Mouse (Mus musculus) lung, postnatal 0 days (tissue): ENCODE data around the gene Cyp1b1. TPM values are rescaled to one million over a fixed set of nuclear protein-coding genes. Genes with fewer than 3 reads are reported as not detected.

ENCODE experiments used
- ATAC-seq: fragments of 200-750 bp; cut with Nextera tagmentation; 2 replicates; pipeline ENCODE4 v1.8.0; 2017; ENCODE audit warnings: moderate library complexity
- DNase-seq: peaks from one replicate; pipeline ENCODE4 v3.0.0-alpha.2; 2016; ENCODE audit warnings: low spot score
- H3K27ac ChIP-seq: fragments of 300-500 bp; sonication (generic); 2 replicates; pipeline ENCODE4 v1.5.1; 2014; ENCODE audit warnings: antibody characterized with exemption, mild to moderate bottlenecking, low read length, mixed read lengths
- H3K27me3 ChIP-seq: fragments of 300-500 bp; sonication (generic); replicated peaks from 2 replicates; pipeline ENCODE4 v1.6.1; 2014; ENCODE audit warnings: low read length, mixed read lengths; ENCODE audit not compliant: insufficient read depth
- H3K36me3 ChIP-seq: fragments of 300-500 bp; sonication (generic); 2 replicates; pipeline ENCODE4 v1.6.1; 2014; ENCODE audit warnings: low read length, mixed read lengths; ENCODE audit not compliant: insufficient read depth
- H3K4me1 ChIP-seq: fragments of 300-500 bp; sonication (generic); 2 replicates; pipeline ENCODE4 v1.6.1; 2014; ENCODE audit warnings: antibody characterized with exemption, low read depth, low read length, mixed read lengths; ENCODE audit not compliant: insufficient read depth
- H3K4me2 ChIP-seq: fragments of 300-500 bp; sonication (generic); replicated peaks from 2 replicates; pipeline ENCODE4 v1.6.1; 2014; ENCODE audit warnings: low read depth, mild to moderate bottlenecking, low read length, moderate library complexity, mixed read lengths
- H3K4me3 ChIP-seq: fragments of 300-500 bp; sonication (generic); 2 replicates; pipeline ENCODE4 v1.5.1; 2014; ENCODE audit warnings: low read depth, low read length
- H3K9ac ChIP-seq: fragments of 300-500 bp; sonication (generic); replicated peaks from 2 replicates; pipeline ENCODE4 v1.6.1; 2014; ENCODE audit warnings: low read depth, mild to moderate bottlenecking
- H3K9me3 ChIP-seq: fragments of 300-500 bp; sonication (generic); 2 replicates; pipeline ENCODE4 v1.6.1; 2016; ENCODE audit warnings: low read length, mixed read lengths
- CTCF ChIP-seq: IDR thresholded peaks from 2 replicates; pipeline ENCODE4 v1.5.1; 2016; ENCODE audit warnings: antibody characterized with exemption, mild to moderate bottlenecking
- EP300 ChIP-seq: IDR thresholded peaks from 2 replicates; pipeline ENCODE4 v1.6.1; 2016; ENCODE audit warnings: antibody characterized with exemption, mild to moderate bottlenecking, control low read depth
- WGBS: fragments of 180-500 bp; shearing (Covaris S2); extraction: QIAGEN DNeasy Blood & Tissue Kit; methylation state at CpG from one replicate; pipeline ENCODE4 v1.1.7; 2014; 5-methylcytosine and 5-hydroxymethylcytosine counted together
- polyA plus RNA-seq: library from polyadenylated mRNA; unstranded; fragments of >200 nt; fragmentation: Nextera tagmentation; extraction: Ambion mirVana; gene quantifications from 2 replicates; pipeline ENCODE4 v1.2.1, GENCODE M21; 2015

Gene Cyp1b1
- polyA plus RNA-seq, 1 experiment from 2014 or later = 1.7 TPM

GRCm38 (mm10) chr17:79711944-79712343 lies 2.9 kb downstream of the Cyp1b1 start:
- no peaks in the 10 kb centered on the region for H3K36me3 ChIP-seq
- H3K4me1 ChIP-seq = peaks cover 22% of the 10 kb centered on the region; the same call in 1 of the 2 replicates
- ATAC-seq = no peak
- TF ChIP-seq EP300 = no peak
- no peak for TF ChIP-seq CTCF
- DNase-seq = no peak
- H3K4me3 ChIP-seq = no peak overlapping the region
- WGBS = 44% methylated on average over 6 of the region's 6 CpGs
- peaks cover 29% of the 10 kb centered on the region for H3K27me3 ChIP-seq
- H3K27ac ChIP-seq = no peak overlapping the region
- H3K4me2 ChIP-seq = no peak overlapping the region
- H3K9ac ChIP-seq = no peak overlapping the region
- no peaks in the 10 kb centered on the region for H3K9me3 ChIP-seq

- peaks cover 19% of the 10 kb centered on the region; the same call in 1 of the 2 replicates for H3K4me1 ChIP-seq
- no peak overlapping the region for H3K27ac ChIP-seq
- no peak overlapping the region for H3K9ac ChIP-seq
- no peak overlapping the region for H3K4me3 ChIP-seq
- ATAC-seq = no peak
- TF ChIP-seq EP300 (no peak), CTCF (no peak)
- no peak for DNase-seq
- no peak overlapping the region for H3K4me2 ChIP-seq
- H3K9me3 ChIP-seq = no peaks in the 10 kb centered on the region
- H3K36me3 ChIP-seq = no peaks in the 10 kb centered on the region
- H3K27me3 ChIP-seq = peaks cover 29% of the 10 kb centered on the region
- WGBS = 39% methylated on average over 15 of the region's 15 CpGs
Observed at GRCm38 (mm10) chr17:79710246-79710842, 4.5 kb downstream of the Cyp1b1 start.

- Histone ChIP-seq H3K4me3 (no peak overlapping the region), H3K36me3 (no peaks in the 10 kb centered on the region), H3K27me3 (peaks cover 26% of the 10 kb centered on the region), H3K27ac (no peak overlapping the region), H3K4me2 (no peak overlapping the region), H3K4me1 (peaks cover 16% of the 10 kb centered on the region; the same call in 1 of the 2 replicates), H3K9me3 (no peaks in the 10 kb centered on the region), H3K9ac (no peak overlapping the region)
- ATAC-seq = no peak
- 74% methylated on average over 1 of the region's 1 CpGs for WGBS
- no peak for TF ChIP-seq CTCF
- TF ChIP-seq EP300 = no peak
- DNase-seq = no peak
Observed at GRCm38 (mm10) chr17:79709718-79710117, 5.1 kb downstream of the Cyp1b1 start.

GRCm38 (mm10) chr17:79708168-79708567 lies 6.7 kb downstream of the Cyp1b1 start:
- Histone ChIP-seq H3K27me3 (peaks cover 15% of the 10 kb centered on the region; the same call in 1 of the 2 replicates), H3K9me3 (no peaks in the 10 kb centered on the region), H3K4me1 (peaks cover 2% of the 10 kb centered on the region; the same call in 1 of the 2 replicates), H3K27ac (no peak overlapping the region), H3K9ac (no peak overlapping the region), H3K4me3 (no peak overlapping the region), H3K4me2 (no peak overlapping the region), H3K36me3 (no peaks in the 10 kb centered on the region)
- ATAC-seq = no peak
- DNase-seq = no peak
- TF ChIP-seq EP300 = no peak
- TF ChIP-seq CTCF = no peak
- 16% methylated on average over 7 of the region's 7 CpGs for WGBS

GRCm38 (mm10) chr17:79705671-79706455 lies 9.0 kb downstream of the Cyp1b1 start:
- 66% methylated on average over 9 of the region's 9 CpGs for WGBS
- DNase-seq = no peak

GRCm38 (mm10) chr17:79700871-79701270 lies 14.0 kb downstream of the Cyp1b1 start:
- Histone ChIP-seq H3K36me3 (no peaks in the 10 kb centered on the region), H3K9ac (no peak overlapping the region), H3K27ac (no peak overlapping the region), H3K9me3 (no peaks in the 10 kb centered on the region), H3K4me3 (no peak overlapping the region), H3K4me2 (no peak overlapping the region), H3K4me1 (no peaks in the 10 kb centered on the region), H3K27me3 (no peaks in the 10 kb centered on the region)
- no peak for TF ChIP-seq EP300
- TF ChIP-seq CTCF = no peak
- no peak for ATAC-seq
- DNase-seq = no peak
- 74% methylated on average over 5 of the region's 5 CpGs for WGBS

More at GRCm38 (mm10) chr17:79705671-79706455, 9.0 kb downstream of the Cyp1b1 start:
- no peak for ATAC-seq
- Histone ChIP-seq H3K4me3 (no peak overlapping the region), H3K27ac (no peak overlapping the region), H3K36me3 (no peaks in the 10 kb centered on the region), H3K4me1 (no peaks in the 10 kb centered on the region), H3K9me3 (no peaks in the 10 kb centered on the region), H3K27me3 (no peaks in the 10 kb centered on the region), H3K4me2 (no peak overlapping the region), H3K9ac (no peak overlapping the region)
- TF ChIP-seq CTCF (no peak), EP300 (no peak)
